Mouse (Mus musculus): ENCODE data around the gene Naa30. TPM values are rescaled to one million over a fixed set of nuclear protein-coding genes. Genes with fewer than 3 reads are reported as not detected.

Naa30 gene
- polyA plus RNA-seq, 1 experiment = 13.6 TPM

DNA sequence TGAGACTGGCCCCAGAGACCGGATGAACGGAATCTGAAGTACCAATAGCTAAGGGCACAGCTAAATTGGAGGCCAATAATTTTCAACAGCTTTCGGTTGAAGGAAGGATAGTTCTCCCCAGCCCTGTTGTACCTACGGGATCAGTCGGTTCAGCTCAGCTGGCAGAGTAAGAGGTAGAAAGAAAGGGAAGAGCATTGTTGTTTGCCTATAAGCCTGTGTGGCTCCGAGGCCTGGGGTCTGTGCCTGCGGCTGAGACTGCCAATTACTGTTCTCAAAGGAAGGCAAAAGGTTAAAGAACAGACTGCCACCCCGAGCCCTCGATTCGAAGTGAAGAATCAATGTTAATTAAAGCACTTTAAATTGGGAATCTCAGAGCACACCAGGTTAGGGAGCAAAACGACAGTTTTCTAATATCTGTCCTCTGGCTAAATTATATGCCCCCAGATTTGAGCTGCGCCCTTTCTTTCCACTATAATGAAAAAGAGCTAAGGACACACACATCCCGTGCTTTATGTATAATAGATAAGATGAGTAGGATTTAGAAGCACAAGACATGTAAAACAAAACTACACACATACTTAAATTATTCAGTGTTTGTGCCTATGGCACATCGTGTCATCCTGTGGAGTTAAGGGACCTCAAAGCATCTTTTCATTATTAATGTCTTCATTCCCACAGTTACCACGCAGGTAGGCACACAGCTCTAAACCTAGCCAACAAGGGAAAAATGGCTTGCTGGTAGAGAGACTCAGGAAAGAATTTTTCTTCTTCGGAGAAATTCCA is 13.7 kb upstream of the Naa30 start:
- Histone ChIP-seq H3K27ac (ENCODE audit: control insufficient read depth, insufficient read depth, low read depth, low read length, poor library complexity) (no peak overlapping the region), H3K4me3 (replicated peaks; ENCODE audit: control insufficient read depth, low read depth, low read length) (no peak overlapping the region), H3K4me1 (ENCODE audit: control insufficient read depth, insufficient read depth, low read length) (no peaks in the 10 kb centered on the region)
- 76% methylated on average over 16 of the region's 16 CpGs for WGBS
- TF ChIP-seq CTCF (IDR thresholded peaks at IDR 0.05; ENCODE audit: control insufficient read depth, insufficient read depth, low read length) = no peak
- no peak for TF ChIP-seq POLR2A (IDR thresholded peaks at IDR 0.05; ENCODE audit: borderline replicate concordance, control insufficient read depth, low read depth, low read length)

DNA sequence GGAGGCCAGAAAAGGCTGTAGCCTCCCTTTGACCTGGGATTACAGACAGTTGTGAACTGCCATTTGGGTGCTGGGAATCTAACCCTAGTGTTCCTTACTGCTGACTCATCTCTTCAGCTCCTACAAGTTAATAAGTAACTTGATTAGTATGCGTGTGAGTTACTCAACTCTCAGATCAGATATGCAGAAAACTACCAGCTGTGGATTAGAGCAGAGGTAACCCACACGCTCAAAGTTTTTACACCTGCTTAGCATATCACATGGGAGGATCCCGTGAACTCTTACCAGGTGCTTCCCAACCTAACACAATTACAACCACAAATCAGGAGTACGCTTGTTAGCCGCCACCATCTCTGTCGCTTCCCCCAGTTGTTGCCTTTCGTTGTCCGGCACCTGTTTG is 740 bp upstream of the Naa30 start:
- H3K4me3 ChIP-seq (replicated peaks; ENCODE audit: control insufficient read depth, low read depth, low read length) = peak overlapping the region; percentile 74
- H3K4me1 ChIP-seq (ENCODE audit: control insufficient read depth, insufficient read depth, low read length) = peaks cover 1% of the 10 kb centered on the region; the same call in 1 of the 2 replicates
- no peak for TF ChIP-seq POLR2A (IDR thresholded peaks at IDR 0.05; ENCODE audit: borderline replicate concordance, control insufficient read depth, low read depth, low read length)
- TF ChIP-seq CTCF (IDR thresholded peaks at IDR 0.05; ENCODE audit: control insufficient read depth, insufficient read depth, low read length) = no peak
- H3K27ac ChIP-seq (ENCODE audit: control insufficient read depth, insufficient read depth, low read depth, low read length, poor library complexity) = peak overlapping the region; percentile 64; the same call in 1 of the 2 replicates
- WGBS = 47% methylated on average over 8 of the region's 8 CpGs

DNA sequence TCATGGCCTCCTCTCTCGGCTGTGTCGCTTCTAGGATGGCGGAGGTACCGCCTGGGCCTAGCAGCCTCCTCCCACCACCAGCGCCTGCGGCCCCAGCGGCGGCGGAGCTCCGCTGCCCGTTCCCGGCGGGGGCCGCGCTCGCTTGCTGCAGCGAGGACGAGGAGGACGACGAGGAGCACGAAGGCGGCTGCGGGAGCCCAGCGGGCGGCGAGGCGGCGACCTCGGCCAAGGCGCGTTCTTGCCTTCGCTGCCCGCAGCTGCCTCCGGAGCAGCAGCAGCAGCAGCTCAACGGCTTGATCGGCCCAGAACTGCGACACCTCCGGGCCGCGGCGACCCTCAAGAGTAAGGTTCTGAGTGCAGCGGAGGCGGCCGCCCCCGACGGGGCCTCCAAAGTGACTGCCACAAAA is 559 bp downstream of the Naa30 start:
- TF ChIP-seq POLR2A (IDR thresholded peaks at IDR 0.05; ENCODE audit: borderline replicate concordance, control insufficient read depth, low read depth, low read length) (no peak), CTCF (IDR thresholded peaks at IDR 0.05; ENCODE audit: control insufficient read depth, insufficient read depth, low read length) (no peak)
- peak overlapping the region; percentile 74 for H3K4me3 ChIP-seq (replicated peaks; ENCODE audit: control insufficient read depth, low read depth, low read length)
- H3K4me1 ChIP-seq (ENCODE audit: control insufficient read depth, insufficient read depth, low read length) = peaks cover 1% of the 10 kb centered on the region; the same call in 1 of the 2 replicates
- under 1% methylated on average over 46 of the region's 46 CpGs for WGBS
- H3K27ac ChIP-seq (ENCODE audit: control insufficient read depth, insufficient read depth, low read depth, low read length, poor library complexity) = peak overlapping the region; percentile 87

DNA sequence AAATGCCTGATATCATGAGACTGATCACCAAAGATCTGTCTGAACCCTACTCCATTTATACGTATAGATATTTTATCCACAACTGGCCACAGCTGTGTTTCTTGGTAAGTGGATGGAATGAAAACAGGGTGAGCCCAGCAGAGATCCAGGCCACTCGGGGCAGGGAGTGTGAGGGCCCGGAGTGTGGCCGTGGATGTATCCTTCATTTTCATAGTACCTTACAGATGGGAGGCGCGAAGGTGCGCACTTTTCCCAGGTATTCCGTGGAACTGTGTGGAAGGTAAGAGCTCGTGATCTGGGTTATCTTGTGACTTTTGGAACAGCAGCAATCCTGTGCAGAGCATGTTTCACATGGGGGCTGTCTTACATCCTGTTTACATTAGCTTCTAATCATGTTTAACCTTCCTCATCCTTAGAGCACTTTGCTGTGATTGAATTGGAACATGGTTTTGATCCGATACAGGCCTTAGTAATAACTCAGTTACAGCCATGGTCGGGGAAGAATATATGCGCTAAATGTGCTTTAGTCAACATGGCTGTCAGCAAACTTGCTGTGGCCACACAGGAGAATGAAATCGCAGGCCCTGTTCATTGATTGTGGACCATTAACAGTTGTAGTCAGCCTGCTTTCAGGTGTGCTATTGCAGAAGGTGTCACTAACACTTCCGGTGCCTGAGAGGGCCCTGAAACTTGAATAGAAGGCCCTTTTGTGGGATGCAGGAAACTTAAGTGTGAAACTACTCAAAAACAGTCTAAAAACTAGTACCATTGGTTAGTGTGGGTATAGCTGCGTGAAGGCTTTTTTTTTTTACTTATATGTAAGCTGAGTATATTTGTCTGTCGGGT is 1.5 kb downstream of the Naa30 start:
- Histone ChIP-seq H3K27ac (ENCODE audit: control insufficient read depth, insufficient read depth, low read depth, low read length, poor library complexity) (no peak overlapping the region), H3K4me1 (ENCODE audit: control insufficient read depth, insufficient read depth, low read length) (peaks cover 1% of the 10 kb centered on the region; the same call in 1 of the 2 replicates), H3K4me3 (replicated peaks; ENCODE audit: control insufficient read depth, low read depth, low read length) (peak overlapping the region; percentile 74)
- 55% methylated on average over 16 of the region's 16 CpGs for WGBS
- no peak for TF ChIP-seq POLR2A (IDR thresholded peaks at IDR 0.05; ENCODE audit: borderline replicate concordance, control insufficient read depth, low read depth, low read length)
- TF ChIP-seq CTCF (IDR thresholded peaks at IDR 0.05; ENCODE audit: control insufficient read depth, insufficient read depth, low read length) = no peak

DNA sequence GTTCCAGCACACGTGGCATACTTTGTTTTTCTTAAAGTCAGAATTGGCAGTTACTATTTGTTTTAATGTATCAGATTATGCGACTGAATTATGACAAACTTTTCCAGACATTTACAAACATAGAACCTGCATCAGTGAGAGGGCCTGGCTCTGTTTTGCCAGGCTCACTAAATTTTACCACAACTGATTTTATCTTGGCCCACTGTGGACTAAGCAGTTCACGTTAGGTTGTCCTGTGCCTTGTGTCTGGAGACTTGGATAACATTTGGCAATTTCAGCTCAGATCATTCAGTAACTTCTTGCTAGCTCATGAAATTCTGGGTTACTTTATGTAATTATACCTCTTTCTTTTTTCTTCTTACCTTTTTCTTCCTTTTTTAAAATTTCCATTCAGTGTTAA is 7.7 kb downstream of the Naa30 start:
- Histone ChIP-seq H3K4me3 (replicated peaks; ENCODE audit: control insufficient read depth, low read depth, low read length) (no peak overlapping the region), H3K4me1 (ENCODE audit: control insufficient read depth, insufficient read depth, low read length) (no peaks in the 10 kb centered on the region), H3K27ac (ENCODE audit: control insufficient read depth, insufficient read depth, low read depth, low read length, poor library complexity) (no peak overlapping the region)
- TF ChIP-seq POLR2A (IDR thresholded peaks at IDR 0.05; ENCODE audit: borderline replicate concordance, control insufficient read depth, low read depth, low read length) (no peak), CTCF (IDR thresholded peaks at IDR 0.05; ENCODE audit: control insufficient read depth, insufficient read depth, low read length) (no peak)
- 70% methylated on average over 3 of the region's 3 CpGs for WGBS

DNA sequence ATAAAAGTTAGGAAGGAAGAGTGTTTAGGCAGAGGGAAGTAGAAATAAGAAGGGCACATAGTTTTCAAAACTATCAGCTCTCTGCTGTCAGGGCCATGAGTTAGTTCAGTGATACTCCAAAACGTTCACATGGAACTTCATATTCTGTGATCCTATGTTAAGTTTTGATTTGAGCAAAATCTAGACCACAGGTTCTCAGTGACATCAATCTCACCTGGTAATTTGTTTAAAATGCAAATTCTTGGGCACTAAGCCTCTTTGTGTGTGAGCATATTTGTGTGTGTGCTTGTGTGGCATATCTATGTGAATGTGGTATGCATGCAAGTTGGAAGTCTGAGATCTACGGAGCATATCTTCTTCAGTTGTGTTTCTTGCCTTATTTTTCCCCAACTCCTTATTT is 14.2 kb downstream of the Naa30 start:
- no peaks in the 10 kb centered on the region for H3K4me1 ChIP-seq (ENCODE audit: control insufficient read depth, insufficient read depth, low read length)
- H3K27ac ChIP-seq (ENCODE audit: control insufficient read depth, insufficient read depth, low read depth, low read length, poor library complexity) = no peak overlapping the region
- TF ChIP-seq POLR2A (IDR thresholded peaks at IDR 0.05; ENCODE audit: borderline replicate concordance, control insufficient read depth, low read depth, low read length) (no peak), CTCF (IDR thresholded peaks at IDR 0.05; ENCODE audit: control insufficient read depth, insufficient read depth, low read length) (no peak)
- no peak overlapping the region for H3K4me3 ChIP-seq (replicated peaks; ENCODE audit: control insufficient read depth, low read depth, low read length)
- 78% methylated on average over 2 of the region's 2 CpGs for WGBS

DNA sequence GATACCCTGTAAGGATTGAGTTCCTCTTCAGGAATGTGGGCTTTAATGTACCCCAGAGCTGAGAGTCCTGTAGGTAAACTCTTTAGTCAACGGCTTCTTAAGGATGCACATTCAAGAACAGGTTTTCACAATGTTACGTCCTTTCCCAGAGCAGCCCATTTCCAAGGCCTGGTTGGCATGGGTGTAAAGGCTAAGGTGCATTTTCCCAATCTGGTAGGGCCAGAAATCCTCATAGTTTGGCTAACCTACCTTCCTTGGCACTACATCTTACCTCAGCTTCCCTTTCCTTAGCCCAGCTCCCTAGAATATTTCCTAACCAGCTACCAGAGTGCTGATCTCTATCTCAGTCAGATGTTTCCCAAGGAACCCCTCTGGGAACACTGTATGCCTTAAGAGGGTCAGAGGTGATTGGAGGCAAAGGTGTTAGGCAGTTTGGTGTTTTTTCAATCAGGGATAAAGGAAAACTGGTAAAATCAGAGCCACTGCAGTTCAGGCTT is 25.1 kb downstream of the Naa30 start:
- TF ChIP-seq CTCF (IDR thresholded peaks at IDR 0.05; ENCODE audit: control insufficient read depth, insufficient read depth, low read length) (no peak), POLR2A (IDR thresholded peaks at IDR 0.05; ENCODE audit: borderline replicate concordance, control insufficient read depth, low read depth, low read length) (no peak)
- Histone ChIP-seq H3K4me1 (ENCODE audit: control insufficient read depth, insufficient read depth, low read length) (no peaks in the 10 kb centered on the region), H3K4me3 (replicated peaks; ENCODE audit: control insufficient read depth, low read depth, low read length) (no peak overlapping the region), H3K27ac (ENCODE audit: control insufficient read depth, insufficient read depth, low read depth, low read length, poor library complexity) (no peak overlapping the region)
- 91% methylated on average over 2 of the region's 2 CpGs for WGBS
